Mouse (Mus musculus) cerebellum, adult 11-12 months (tissue): ENCODE measurements around the gene Olfr97.

Experiments
- DNase-seq: peaks from one replicate; pipeline ENCODE4 v3.0.0; 2022

Gene Olfr97

DNA sequence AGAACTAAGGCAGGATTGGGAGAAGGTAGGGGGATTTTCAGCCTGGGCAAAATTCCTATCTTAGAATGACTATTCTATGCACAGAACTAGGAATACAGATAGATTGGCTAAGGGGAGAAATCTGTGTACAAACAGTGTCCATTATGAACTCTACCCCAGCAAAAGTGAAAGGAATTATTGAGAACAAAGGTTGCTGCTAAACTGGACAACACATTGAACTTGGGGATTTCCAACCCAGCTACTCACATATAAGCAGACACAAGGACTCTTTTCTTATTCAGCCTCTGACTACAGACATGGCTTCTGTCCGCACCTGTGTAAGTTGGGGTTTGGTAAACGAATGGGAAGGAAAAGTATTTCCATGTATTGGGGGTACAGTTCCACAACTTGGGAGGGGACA is 43.5 kb downstream of the Olfr97 start, which contains the start of gene Ubd:
Gene Ubd (plus strand): TSS at position 237 of the 400 bp plus-strand sequence.
- DNase-seq: no peak

DNA sequence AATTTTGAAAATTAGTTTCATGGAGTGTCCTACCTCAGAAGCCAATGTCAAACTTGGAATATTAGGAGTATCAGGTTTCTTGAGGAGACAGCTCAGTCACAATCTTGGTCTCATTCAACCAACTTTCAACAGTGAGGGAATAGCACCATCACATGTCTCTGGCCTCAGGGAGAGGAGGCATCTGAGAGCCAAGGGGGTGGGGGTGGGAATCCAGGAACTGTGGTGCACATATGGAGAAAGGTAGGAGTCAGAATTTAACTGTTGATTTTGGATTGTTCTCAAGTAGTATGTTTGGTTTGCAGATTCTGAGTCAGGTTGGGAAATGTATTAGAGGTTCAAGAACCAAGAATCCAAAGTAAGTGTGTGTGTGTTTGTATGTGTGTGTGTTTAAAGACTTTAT is 44.1 kb downstream of the Olfr97 start:
- DNase-seq: no peak

- no peak for DNase-seq
Observed at GRCm38 (mm10) chr17:37190711-37191110, 46.4 kb downstream of the Olfr97 start.

GRCm38 (mm10) chr17:37185474-37185873 is 51.7 kb downstream of the Olfr97 start:
- no peak for DNase-seq
